Mouse (Mus musculus) brain, embryonic 14.5 days (tissue): ENCODE measurements at regions not wholly inside any gene's neighbourhood (a gene's known extent, or its start where the extent isn't known, plus 50 kb on each side); places are given as distances from the start of the nearest gene placed in this dataset.

Experiments
- CTCF ChIP-seq: fragments of 200-500 bp; IDR thresholded peaks from 2 replicates; pipeline ENCODE4 v1.5.1; 2012; ENCODE audit warnings: inconsistent platforms, mild to moderate bottlenecking, moderate library complexity, borderline replicate concordance; ENCODE audit not compliant: insufficient read depth, insufficient read length; ENCODE audit errors: extremely low read depth
- POLR2A ChIP-seq: fragments of 200-500 bp; IDR thresholded peaks from 2 replicates; pipeline ENCODE4 v1.6.1; 2012; ENCODE audit warnings: mild to moderate bottlenecking, inconsistent platforms, borderline replicate concordance; ENCODE audit not compliant: poor library complexity, insufficient read depth, insufficient read length, severe bottlenecking; ENCODE audit errors: extremely low read depth

GRCm38 (mm10) chr7:136038072-136038471 lies 321.9 kb upstream of the Mki67 start:
- TF ChIP-seq POLR2A: no peak
- no peak for TF ChIP-seq CTCF
